Mouse (Mus musculus): ENCODE measurements at regions not wholly inside any gene's neighbourhood (a gene's known extent, or its start where the extent isn't known, plus 50 kb on each side); places are given as distances from the start of the nearest gene placed in this dataset.
A peak's percentile ranks its signal among the peaks of the same experiment; 100 is the strongest.
"Not testable (repeated sequence)": the region's sequence is repeated elsewhere in the genome, so short reads cannot be mapped to it uniquely, and the experiment has no call there.

GRCm38 (mm10) chr6:133724627-133725026, 128.9 kb downstream of the Kap start:
- 42% methylated on average over 6 of the region's 6 CpGs for WGBS (ENCODE audit: insufficient replicate concordance)
- not testable (repeated sequence) for H3K27ac ChIP-seq; H3K9me3 ChIP-seq (replicated peaks); H3K4me3 ChIP-seq; ATAC-seq; H3K27me3 ChIP-seq (replicated peaks); H3K36me3 ChIP-seq; H3K4me1 ChIP-seq; H3K4me2 ChIP-seq; H3K9ac ChIP-seq

GRCm38 (mm10) chr6:133706712-133707111, 146.8 kb downstream of the Kap start:
- H3K36me3 ChIP-seq; ATAC-seq; H3K4me1 ChIP-seq; H3K4me3 ChIP-seq; H3K9ac ChIP-seq; H3K27me3 ChIP-seq (replicated peaks); H3K9me3 ChIP-seq (replicated peaks); H3K27ac ChIP-seq: not testable (repeated sequence)
- H3K4me2 ChIP-seq: peak overlapping the region; percentile 32; the same call in 1 of the 2 replicates
- WGBS (ENCODE audit: insufficient replicate concordance): 1% methylated on average over 8 of the region's 8 CpGs

GRCm38 (mm10) chr6:133701625-133702024, 151.9 kb downstream of the Kap start:
- no peak overlapping the region for H3K9ac ChIP-seq
- H3K4me2 ChIP-seq: no peak overlapping the region
- ATAC-seq: no peak
- H3K4me3 ChIP-seq: no peak overlapping the region
- H3K9me3 ChIP-seq (replicated peaks): no peaks in the 10 kb centered on the region
- H3K27me3 ChIP-seq (replicated peaks): no peaks in the 10 kb centered on the region
- H3K36me3 ChIP-seq: no peaks in the 10 kb centered on the region
- H3K27ac ChIP-seq: no peak overlapping the region
- no peaks in the 10 kb centered on the region for H3K4me1 ChIP-seq
- 29% methylated on average over 2 of the region's 2 CpGs for WGBS (ENCODE audit: insufficient replicate concordance)
